Mouse (Mus musculus) large intestine, adult 2 months (tissue): ENCODE measurements around the gene Lamb3. TPM values are rescaled to one million over a fixed set of nuclear protein-coding genes. Genes with fewer than 3 reads are reported as not detected.

ENCODE experiments used
- DNase-seq: peaks from one replicate; pipeline ENCODE4 v3.0.0-alpha.2; 2012; ENCODE audit warnings: low read depth, low spot score
- WGBS: fragments of 180-500 bp; shearing (Covaris S2); methylation state at CpG from one replicate; pipeline ENCODE4 v1.1.7; 2018; 5-methylcytosine and 5-hydroxymethylcytosine counted together
- polyA plus RNA-seq: library from polyadenylated mRNA; depleted of rRNA; stranded (reverse); fragments of >200 nt; gene quantifications from 2 replicates; pipeline ENCODE4 v1.2.3, GENCODE M21; 2012

Lamb3 gene
- polyA plus RNA-seq, 1 experiment, result 16.7 TPM

DNA sequence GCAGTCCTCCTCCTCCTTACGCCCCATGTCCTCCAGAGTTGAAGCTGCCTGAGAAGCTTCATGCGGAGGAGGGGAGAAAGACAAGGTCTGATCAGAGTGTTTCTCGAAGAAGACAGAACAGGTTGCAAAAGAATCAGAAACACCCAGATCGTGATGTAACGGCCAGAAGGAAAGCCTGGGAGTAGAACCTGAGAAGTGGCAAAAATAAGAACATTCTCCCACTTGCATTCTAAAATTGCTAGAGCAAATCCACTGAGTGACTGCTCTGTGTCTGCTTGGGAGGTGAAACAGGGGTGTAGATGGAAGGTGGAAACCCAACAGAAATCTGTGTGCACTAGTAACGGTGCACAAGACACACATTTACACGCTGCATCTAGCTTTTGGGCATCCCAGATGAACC lies 154.6 kb downstream of the Lamb3 start:
- no peak for DNase-seq
- WGBS, result 86% methylated on average over 7 of the region's 7 CpGs

DNA sequence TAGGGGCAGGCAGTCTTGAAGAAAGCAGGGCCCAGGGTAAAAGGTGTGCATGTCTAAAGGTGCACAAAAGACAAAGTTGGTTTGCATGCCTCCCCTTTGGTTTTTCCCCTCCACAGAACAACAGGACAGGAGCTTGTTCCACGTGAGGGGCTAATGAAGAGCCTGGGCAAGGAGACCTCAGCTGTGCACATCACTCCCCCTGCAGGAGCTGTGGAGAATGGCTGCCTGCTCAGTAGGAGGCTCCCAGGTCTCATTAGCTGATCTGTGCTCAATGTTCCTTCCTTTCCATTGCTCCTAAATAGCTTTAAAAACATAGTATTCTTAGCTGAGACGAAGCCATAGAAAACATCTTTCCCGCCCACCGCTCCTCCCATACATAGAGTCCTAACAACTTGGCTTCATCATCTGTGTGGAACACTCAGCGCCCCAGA lies 156.3 kb downstream of the Lamb3 start:
- 69% methylated on average over 5 of the region's 5 CpGs for WGBS
- DNase-seq, result no peak

DNA sequence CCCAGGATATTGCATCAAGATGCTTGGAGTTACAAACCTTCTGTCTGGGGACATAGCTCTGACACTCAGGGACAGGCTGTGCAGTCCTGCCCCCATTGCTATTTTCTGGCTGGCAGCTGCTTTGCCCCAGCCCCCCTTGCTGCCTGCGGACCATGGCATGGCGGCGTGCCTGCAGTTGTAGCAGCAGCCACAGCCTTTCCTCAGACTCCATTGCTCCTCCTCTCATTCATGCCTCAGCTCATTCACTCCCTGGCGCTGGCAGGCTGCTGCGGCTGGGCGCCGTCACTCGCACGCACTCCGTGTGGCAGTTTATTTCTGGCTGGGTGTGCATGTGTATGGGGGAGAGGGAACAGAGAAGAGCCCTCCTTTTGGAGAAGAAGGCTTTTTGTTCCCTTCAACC lies 160.6 kb downstream of the Lamb3 start:
- no peak for DNase-seq
- 54% methylated on average over 10 of the region's 10 CpGs for WGBS

DNA sequence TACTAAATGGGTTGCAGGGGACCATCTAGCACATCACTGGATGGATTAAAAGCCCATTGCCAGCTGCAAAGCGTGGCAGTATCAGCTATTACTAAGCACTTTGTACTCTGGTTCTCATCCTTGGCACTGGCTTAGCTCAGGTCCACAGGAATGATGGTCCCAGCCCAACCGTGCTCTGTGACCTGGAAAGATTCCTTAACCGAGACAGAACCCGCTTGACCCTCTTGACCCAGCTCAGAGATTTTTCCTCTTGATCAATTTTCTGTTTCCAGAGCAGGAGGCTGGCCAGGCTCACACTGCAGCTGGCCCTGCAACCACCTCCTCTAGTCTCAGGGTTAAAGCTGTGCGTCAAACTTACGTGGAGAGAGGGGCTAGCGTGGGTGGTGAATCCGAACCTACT lies 161.6 kb downstream of the Lamb3 start:
- DNase-seq, result no peak
- 61% methylated on average over 8 of the region's 8 CpGs for WGBS

DNA sequence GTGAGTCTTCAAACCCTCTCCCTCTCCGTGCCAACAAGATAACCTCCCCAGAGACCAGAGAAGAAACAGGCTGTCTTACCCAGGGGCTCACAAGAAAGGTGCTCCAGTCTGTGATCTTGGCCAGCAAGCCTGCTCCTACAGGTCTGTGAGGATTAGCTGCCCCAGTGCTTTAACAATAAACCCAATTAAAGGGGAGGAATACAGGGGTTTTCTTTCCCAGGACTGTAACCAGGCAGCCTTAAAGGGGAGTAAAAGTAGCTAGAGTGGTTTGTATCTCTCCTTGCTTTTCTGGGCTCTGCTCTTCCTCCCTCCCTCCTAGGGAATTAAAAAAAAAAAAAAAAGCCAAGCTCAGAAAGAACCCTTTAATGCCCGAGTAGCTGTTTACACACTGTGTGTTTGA lies 162.6 kb downstream of the Lamb3 start, which contains the start of gene Camk1g:
Camk1g (minus strand) TSS at position 203 of the 400 bp plus-strand sequence.
- 8% methylated on average over 2 of the region's 2 CpGs for WGBS
- DNase-seq, result no peak

DNA sequence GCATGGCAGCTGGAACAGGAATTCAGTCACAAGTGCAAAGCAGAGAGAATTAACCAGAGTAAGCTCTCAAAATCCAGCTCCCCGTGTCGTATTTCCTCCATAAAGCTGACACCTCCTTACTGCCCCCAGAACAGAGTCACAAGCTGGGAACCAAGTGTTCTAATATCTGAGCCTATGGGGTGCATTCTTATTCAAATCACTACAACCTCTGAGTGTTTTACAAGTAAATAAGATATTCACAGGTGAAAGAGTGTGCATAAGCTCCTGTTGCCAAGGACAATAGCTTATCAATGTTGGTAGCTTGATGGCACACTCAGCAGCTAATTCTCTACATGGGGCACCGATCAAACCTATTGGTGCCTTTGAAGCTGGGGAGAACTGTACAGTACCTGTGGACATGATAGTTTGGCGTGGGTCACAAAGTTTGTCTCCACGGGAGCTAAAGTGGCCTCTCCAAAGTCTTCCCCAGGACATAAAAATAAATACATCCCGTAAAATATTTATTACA lies 166.5 kb downstream of the Lamb3 start:
- WGBS, result 78% methylated on average over 6 of the region's 6 CpGs
- DNase-seq, result no peak

DNA sequence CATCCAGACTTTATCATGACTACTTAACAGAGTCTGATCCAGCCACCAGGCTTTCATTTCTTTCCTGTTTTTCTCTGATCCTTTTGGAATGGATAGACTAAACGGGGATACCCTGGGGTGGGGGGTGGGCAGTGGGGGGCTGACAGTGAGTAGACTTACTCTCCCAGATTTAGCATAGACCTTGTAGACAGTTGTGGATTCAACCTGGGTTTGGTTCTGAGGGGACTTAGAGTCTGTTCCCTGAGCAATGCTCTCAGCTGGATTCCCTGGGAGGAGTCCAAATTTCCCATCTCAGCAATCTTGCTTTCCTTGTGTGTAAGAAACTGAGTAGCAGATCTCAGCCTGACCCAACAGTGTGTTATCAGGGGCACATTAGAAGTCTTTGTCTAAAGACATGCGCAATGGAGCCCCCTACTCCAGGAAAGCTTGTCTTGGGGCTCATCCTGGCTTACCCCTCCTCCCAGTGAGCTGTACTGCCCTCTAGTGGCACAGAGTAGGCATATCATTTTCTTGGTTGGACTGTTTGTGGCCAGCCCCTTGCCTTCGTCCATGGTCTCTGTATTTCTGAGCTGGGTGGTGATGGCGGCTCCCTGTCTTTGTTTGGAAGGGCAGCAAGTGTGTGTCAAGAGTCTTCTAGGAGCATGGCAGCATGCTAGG lies 169.1 kb downstream of the Lamb3 start:
- DNase-seq, result no peak
- 38% methylated on average over 4 of the region's 4 CpGs for WGBS

DNA sequence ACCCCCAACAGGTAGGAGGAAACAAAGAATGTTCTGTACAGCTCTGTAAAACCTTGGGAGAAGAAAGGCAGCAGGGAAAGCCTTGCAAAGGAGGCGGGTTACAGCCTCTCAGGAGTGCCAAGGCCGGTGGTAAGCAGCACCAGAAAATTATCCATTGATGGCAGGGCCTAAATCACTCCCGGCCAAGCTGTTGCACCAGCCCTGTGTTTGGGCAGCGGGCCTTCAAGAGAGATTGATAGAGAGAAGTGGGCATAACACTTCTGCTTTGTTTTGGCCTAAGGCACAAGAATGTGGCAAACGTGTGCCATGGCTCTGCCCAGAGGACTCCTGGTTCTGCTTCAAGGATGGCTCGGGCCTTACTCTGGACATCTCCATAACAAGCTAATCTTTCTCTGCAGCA lies 172.1 kb downstream of the Lamb3 start:
- WGBS, result 76% methylated on average over 6 of the region's 6 CpGs

DNA sequence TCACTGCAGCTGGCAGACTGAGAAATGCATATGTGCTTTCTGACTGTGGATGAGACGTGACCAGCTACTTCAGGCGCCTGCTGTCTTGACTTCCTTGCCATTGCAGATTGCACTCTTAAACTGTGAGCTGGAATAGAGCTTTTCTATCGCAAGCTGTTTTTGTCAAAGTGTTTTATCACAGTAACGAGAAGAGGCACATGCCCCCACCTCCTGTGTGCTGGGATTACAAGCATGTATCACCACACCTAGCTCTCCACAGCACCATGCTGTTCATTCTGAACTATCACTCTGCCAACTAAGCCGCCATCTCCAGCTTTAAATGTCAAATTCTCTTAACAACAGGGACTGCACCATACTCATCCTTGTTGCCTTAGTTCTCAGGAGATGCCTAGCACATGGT lies 173.4 kb downstream of the Lamb3 start:
- DNase-seq, result no peak
- 94% methylated on average over 5 of the region's 5 CpGs for WGBS

More for the DNA sequence above, 172.1 kb downstream of the Lamb3 start:
- no peak for DNase-seq

DNA sequence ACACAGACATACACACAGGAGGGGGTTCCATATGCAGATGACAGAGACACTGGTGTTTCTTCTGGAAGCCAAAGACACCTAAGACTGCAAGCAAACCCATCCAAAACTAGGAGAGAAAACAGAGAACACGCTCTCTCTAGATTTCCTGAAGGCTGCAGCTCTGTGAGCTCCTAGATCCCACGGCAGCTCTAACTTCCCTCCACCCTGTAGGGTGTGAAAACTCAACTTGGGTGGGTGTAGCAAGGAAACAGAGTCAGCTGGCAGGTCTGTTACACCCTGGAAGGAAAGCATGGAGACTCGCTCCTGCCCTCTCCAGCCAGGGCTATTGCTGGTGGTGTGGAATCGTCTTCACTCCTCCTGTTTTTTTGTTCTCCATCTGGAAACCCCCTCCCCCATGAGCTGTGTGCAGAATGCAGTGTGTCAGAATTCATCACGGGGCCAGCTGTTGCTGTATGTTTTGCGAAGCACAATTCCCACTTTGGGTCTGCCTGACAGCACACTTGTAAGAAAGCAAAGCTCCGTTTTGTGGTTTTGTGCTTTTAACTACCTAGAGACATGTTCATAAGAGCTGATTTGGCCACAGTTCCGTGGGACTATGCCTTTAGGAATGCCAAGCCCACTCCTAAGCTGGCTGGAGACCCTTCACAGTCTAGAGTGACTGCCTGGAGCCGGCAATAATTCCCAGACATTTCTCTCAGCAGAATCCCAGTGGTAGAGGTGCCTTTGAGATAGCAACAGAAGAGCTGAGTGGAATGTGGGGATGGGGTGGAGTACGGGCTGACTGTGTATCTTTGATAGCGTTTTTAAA lies 174.3 kb downstream of the Lamb3 start:
- no peak for DNase-seq
- 47% methylated on average over 11 of the region's 11 CpGs for WGBS

DNA sequence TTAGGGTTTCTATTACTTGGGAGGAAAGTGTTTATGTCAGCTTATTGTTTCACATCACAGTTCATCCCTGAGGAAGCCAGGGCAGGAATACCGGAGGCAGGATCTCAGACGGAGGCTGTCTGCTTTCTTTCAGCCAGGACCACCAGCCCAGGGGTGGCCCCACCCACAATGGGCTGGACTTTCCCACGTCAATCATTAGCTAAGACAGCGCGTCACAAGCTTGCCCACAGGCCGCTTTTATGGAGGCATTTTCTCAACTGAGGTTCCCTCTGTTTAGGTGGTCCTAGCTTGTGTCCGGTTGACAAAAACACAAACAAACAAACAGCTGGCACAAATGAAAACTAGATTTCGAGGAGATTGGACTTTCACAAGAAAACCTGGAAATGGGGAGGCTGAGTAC lies 174.9 kb downstream of the Lamb3 start:
- 5% methylated on average over 8 of the region's 8 CpGs for WGBS
- DNase-seq, result no peak

DNA sequence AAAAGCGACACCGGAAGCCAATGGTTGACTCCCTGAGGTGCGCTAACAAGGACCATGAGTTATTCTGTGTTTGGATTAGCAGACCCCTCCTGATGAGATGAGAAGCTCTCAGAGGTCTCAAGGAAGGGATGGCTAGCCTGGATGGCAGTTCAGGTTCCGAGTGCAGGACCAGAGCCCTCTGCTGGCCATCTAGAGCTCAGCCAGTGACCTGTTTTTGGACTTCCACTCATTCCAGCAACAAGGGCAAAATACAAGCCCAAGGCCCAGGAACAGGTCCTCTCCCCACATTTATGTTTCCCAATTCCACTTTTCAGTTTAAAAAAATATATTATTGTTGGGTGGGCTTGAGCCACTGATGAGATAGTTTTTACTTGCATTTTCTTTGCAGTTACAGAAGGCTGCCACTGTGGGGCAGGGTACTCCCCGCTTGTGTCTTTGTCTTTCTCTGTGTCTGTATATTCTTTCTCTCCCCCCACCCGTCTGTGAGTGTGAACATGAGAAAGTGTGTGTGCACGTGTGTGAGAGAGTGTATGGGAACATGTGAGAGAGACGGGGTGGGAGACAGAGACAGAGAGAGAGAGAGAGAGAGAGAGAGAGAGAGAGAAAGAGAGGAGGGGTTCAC lies 175.5 kb downstream of the Lamb3 start:
- WGBS, result 11% methylated on average over 8 of the region's 8 CpGs
- DNase-seq, result peak; percentile 33

DNA sequence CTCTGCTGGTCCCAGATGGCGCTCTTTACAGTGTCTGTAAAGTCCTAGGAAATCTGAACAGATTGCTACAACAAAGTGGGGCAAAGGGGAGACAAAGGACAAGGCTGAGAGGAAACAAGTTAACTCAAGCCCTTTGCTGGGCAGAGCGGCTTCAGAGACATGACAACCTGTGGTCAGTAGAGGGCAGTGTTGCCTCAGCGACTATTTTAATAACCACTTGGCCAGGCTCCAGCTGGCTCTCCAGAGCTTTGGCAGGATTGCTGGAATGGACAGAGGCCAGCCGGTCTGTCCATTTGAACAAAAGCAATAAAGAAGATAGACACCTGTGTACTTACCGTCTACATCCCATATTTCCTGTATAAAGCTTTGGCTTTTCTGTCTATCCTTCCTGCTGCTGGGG lies 178.6 kb downstream of the Lamb3 start:
- peak; percentile 70 for DNase-seq

DNA sequence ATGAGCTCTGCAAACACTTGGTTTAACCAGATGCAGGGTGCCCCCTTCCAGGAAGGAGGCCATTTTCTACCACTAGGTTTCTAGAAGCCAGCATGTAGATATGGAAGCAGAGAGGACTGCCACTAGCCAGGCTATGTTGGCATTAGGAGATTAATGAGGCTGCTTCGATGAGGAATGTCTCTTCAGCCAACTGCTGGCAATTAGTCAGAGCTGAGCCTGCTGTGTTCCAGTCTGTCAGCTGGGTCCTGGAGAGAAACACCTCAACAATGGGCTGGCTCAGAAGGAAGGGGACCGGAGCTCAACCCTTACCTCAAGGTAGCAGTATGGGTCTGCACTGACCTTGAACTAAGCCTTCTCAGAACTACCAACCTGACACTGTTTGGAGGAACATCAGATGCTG lies 179.7 kb downstream of the Lamb3 start:
- no peak for DNase-seq
- 67% methylated on average over 2 of the region's 2 CpGs for WGBS

More for the DNA sequence above, 178.6 kb downstream of the Lamb3 start:
- 1% methylated on average over 5 of the region's 5 CpGs for WGBS

DNA sequence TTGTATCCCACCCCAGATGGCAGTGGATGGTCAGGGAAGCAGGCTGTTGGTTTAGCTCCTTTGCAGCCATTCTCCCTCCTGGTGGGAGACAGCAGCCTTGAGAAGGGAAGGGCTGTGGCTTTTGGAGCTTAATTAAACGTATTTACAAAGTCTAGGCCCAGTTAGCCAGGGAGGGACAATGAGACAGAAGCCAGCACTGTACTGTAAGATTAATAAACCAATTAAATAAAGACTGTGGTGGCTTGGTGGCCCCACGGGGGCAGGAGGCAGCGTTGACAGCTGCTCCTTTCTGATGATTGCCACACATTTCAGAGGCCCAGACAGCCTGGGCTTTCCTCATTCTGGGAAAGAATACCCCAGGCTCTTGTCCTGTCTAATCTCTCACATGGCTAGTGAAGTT lies 182.0 kb downstream of the Lamb3 start:
- no peak for DNase-seq
- WGBS, result 21% methylated on average over 3 of the region's 3 CpGs

DNA sequence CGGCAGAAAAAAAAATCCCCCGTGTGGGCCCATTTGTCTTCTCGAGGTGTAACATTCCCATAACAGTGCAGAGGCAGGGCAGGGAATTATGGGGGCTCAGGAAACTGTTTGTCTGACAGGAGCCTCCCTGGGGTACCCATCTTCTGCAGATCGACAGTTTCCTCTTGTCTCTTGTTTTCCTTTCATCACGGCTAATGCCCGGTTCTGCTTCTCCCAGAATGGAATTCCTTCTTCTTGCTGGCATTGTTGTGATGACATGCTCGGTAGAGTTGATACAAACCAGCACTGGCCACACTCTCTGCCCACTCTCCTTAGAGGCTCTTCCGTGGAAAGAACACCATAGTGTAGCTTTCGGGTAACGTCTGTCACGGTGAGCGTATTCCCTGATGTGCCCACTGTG lies 182.5 kb downstream of the Lamb3 start:
- 75% methylated on average over 12 of the region's 12 CpGs for WGBS
- DNase-seq, result no peak

DNA sequence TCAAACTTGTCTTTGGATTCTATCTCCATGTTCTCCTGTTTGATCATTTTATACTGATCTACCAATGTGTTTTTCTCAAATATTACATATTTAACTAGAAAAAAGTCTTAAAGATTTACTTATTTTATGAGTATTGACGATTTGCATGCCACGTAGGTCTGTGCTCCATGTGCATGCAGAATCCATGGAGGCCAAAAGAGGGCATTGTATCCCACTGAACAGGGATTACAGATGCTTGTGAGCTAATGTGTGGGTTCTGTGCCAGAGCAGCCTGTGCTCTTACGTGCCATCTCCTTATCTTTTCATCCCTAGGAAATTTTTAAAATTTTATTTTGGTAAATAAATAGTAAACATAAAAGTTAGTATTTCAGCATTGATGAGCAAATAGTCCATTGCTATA lies 184.8 kb downstream of the Lamb3 start:
- DNase-seq, result no peak
- 83% methylated on average over 3 of the region's 3 CpGs for WGBS
